Mouse (Mus musculus) retina, postnatal 7 days (tissue): Measurements from ENCODE around the gene Tgfbrap1.
A peak's percentile ranks its signal among the peaks of the same experiment; 100 is the strongest.
"Not testable (repeated sequence)": the region's sequence is repeated elsewhere in the genome, so short reads cannot be mapped to it uniquely, and the experiment has no call there.

Source experiments
- DNase-seq: peaks from one replicate; pipeline ENCODE4 v3.0.0-alpha.2; 2012; ENCODE audit warnings: low read depth, low spot score

The Tgfbrap1 gene

DNA sequence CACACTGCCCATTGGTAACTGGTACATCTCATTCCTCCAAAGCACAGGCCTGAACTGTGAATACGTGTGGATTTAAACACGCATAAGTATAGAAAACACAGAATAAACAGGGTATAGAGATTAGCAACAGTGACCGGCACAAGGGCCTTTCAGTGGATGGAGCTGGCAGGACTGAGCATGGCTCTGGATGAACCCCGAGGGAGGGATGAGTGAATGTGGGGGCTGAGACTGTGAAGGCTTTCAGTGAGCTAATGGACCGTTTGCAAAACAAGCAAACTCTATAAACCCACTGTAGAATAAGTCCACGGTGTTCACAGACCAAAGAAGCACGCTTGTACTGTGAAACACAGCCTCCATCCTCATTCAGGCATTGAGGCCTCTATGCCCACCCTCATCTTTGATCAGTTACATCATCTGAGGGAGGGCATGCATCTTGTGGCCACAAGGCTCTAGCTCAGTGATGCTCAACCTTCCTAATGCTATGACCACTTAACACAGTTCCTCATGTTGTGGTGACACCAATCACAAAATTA is 83.2 kb downstream of the Tgfbrap1 start:
- DNase-seq: not testable (repeated sequence)

DNA sequence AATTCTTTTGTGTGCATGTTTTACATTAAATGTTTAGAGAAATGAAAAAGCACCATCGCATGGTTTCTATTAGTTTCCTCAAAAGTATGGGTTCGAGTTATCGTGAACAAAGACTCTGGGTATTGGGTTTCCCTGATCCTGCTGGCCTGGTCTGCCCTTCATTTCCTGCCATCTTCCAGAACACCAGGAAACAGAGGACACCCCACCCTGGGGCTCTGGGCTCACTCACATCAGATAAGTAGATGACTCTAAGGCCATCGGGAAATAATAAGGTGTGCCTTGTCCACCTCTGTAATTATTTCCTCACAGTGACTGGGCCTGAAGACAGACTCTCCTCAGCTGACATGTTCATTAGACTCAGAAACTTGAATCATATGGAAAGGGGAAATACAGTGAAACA is 88.0 kb downstream of the Tgfbrap1 start:
- DNase-seq: no peak

DNA sequence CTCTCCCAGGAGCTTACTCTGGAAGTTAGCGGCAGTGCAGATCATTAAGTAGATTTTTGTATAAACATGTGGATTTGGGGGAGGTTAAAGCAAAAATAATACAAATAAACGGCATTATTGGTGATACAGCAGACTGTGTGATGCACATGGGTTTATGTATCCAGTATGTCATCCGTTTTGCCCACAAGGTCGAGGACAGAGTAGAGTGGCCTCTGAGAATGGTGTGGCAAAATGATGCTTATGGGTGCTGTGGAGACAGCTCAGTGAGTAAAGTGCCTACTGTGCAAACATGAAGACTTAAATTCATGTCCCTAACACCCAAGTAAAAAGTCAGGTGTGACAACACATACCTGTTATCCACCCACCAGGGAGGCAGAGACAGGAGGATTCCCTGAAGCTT is 91.9 kb downstream of the Tgfbrap1 start:
- DNase-seq: no peak

DNA sequence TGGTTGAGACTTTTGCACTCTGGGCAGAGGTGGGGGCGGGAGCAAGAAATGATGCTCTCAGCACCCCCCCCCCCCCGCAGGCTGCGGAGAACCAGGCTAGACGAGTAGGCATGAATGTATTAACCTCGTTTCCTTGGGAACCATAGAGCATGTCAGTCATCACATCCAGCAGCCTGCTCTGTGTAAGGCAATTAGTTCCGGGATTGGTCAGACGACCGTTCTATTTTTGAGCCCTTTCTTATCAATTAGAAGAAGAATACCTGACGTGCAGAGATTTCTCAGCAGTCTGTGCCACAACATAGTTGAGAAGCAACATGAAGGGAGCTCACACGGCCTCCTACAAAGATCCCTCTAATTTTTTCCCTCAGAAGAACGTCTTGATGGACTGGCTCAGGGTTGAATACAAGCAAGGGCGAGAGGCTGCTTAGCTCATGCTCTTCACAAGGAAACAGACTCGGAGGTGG is 92.4 kb downstream of the Tgfbrap1 start:
- peak; percentile 16 for DNase-seq
